Mouse (Mus musculus) heart, postnatal 0 days (tissue): ENCODE data around the gene Rnf11.

ENCODE experiments used
- CTCF ChIP-seq: IDR thresholded peaks from 2 replicates; pipeline ENCODE4 v1.5.1; 2016; ENCODE audit warnings: antibody characterized with exemption, control low read depth, low read depth
- EP300 ChIP-seq: IDR thresholded peaks from 2 replicates; pipeline ENCODE4 v1.6.1; 2016; ENCODE audit warnings: antibody characterized with exemption, low read depth

DNA sequence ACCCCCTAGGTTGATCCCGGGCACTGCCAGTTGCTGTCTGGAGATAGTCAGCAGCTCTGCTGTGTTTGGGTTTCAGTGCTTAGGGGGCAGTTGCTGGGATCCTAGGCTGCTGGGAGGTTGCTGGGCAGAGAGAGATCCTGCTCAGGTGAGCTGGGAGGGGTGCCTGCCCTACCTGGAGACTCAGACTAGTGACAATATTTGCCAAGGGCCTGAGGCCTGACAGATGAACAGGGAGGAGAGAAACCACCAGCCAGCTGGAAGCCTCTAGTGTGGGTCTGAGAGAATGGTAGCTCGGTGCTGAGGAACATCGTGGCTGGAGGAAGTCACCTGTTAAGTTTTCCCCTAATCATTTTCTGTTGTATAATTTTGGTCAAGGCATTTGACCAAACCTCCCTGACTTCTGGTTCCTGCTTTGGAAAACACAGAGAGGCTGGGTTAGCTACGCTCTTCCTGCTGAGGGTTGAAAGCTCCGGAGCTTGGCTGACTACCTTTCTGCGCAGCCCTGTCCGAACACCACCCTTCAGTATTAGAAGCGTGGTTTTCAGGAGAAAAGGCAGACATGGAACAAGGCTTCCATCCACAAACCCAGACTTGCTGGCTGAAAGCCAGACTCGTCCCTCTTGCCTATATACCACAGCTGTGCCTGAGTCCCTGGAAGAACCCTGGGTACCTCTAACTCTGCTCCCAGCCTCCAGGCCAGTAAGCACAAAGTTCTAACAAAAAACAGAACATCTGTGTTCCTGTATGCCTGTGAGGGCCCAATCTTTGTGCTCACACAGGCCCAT is 76.6 kb downstream of the Rnf11 start:
- TF ChIP-seq CTCF (no peak), EP300 (no peak)
